Mouse (Mus musculus) A20 (cell line): ENCODE data around the gene Sdhd.
A peak's percentile ranks its signal among the peaks of the same experiment; 100 is the strongest.
"Not testable (repeated sequence)": the region's sequence is repeated elsewhere in the genome, so short reads cannot be mapped to it uniquely, and the experiment has no call there.

Experiments used
- DNase-seq: peaks from one replicate; pipeline ENCODE4 v3.0.0-alpha.2; 2011; ENCODE audit warnings: low read depth, low spot score

The Sdhd gene

DNA sequence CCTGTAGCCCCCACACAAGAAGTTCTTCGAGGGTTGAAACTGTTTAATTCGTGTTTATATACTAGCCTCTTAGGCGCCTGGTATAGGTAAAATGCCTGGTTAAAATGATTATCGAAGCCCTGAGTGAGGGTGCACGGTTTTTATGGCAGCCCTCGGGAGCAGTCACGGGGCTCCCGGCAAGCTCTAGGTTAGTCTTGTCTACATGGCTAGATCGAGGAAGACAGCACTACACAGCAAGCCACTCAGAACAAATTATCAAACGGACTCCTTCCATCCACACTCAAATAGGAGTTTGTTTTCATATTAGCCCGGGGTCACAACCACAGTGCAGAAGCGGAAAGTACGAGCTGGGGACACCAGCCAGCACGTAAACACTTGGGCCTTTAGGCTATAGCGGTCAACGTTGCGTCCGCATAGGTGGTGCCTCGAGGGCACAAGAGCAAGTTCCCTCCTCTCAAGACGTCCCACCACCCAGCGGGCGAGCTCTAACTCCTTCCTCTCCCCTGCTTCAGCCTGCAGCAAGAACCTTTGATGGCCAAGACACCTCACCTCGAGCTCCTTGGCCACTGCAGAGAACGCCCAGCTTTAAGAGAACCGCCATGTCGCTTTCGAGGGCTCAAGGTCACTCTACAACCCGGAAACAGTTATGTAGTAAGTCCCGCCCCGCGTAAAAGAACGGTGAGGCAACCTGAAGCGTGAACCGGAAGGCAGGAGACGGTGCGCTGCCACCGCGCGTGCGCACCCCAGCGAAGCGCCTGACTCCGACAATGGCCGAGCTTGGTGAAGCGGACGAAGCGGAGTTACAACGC lies at the start of gene Sdhd, which contains the start of gene Timm8b:
Gene Sdhd (minus strand): TSS at position 624 of the 809 bp plus-strand sequence.
Gene Timm8b (plus strand): TSS at position 722 of the 809 bp plus-strand sequence.
- peak; percentile 97 for DNase-seq

DNA sequence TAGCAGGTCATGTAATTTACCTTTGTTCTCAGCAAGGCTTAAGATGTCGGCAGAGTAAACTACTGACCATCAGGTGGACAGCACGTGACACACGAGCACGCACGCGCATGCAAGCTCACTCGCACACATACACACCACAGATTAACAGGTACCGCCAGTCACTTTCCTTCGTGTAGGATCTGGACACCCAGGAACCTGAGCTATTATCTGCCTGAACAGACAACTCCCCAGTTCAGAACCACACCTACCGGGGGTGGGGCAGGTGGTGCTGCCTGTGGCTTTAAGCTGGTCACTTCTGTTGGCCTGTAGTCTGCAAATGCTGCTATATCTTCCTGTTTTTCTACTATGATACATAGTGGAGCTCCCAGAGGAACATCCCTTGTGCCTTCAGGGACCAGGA lies 46.9 kb upstream of the Sdhd start:
- DNase-seq: no peak

DNA sequence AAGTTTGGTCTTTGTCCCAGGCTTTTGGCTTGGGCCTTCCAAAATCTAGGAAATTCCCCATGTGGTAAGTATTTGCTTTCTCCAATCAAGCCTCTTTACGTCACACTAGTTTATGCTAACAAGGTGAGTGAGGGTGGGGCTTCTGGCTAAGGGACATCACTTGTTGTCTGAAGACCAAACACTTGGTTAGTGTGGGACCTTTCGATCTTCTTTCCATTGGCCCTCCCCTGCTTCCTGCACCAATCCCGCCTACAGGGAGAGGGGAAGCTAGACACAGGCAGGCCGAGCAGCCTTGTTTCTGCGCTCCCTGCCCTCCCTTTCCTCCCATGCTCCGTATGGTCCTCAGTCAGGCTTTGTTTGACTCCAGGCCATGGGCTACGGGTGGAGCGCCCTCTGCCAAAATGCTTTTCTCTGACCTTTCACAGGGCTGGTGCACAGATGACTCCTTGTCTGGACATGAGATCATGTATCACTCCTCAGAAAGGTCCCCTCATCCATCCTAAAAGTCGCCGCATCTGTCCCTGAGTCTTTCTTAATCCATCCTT lies 43.3 kb upstream of the Sdhd start:
- DNase-seq: no peak

DNA sequence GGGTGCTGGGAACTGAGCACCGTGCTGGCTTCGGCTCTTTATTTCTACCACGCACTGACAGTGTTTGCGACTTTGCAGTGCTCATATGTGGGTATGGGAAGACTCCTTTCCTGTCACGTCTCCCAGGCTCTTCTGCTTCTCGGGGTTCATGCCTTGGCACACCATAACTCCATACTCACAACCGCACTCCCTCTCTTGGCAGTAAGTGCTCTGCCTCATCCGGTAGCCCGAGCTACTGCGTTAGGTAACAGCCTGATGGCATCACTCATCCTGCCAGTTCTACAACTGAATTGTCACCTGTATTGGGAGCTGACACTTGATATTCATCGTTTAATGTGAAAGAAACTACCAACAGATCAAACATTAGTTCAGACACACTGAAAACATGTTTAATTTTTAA lies 30.7 kb upstream of the Sdhd start:
- DNase-seq: no peak

DNA sequence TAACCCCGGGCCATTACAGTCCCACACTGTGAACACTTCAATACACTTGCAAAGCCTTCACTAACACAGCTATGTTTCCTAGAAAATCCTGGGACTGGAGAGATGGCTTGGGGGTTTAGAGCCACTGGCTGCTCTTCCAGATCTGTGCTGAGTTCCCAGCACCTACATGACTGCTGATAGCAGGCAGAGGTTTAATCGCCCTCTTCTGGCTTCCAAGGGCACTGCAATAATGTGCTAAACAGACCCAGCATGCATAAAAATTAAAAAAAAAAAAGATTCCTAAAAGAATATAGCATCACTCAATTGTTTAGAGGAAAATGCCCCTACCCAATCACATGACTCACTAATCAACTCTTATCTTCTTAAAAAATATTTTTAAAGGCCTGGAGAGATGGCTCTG lies 29.4 kb upstream of the Sdhd start:
- peak; percentile 42 for DNase-seq

DNA sequence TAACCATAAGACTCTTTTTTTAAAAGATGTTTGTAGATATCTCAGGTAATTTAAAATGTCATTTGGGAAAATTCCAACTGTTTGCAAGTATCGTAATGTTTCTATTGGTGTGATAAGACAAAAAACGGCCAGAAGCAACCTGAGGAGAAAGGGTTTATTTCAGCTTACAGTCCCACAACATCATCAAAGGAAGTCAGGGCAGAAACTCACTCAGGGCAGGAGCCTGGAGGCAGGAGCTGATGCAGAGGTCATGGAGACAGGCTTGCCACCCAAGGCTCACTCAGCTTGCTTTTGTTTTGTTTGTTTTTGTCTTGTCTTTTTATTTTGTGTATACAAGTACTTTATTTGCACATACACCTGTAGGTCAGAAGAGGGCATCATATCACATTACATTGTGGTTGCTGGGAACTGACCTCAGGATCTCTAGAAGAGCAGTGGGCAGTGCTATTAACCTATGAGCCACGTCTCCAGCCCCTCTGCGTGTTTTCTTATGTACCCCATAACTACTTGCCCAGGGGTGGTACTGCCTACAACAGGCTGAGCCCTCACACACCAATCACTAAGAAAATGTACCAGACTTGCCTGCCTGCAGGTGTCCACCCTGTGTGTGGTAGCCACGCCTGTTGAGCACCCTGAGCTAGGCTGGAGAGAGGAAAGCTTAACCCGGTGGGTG lies 28.5 kb upstream of the Sdhd start:
- peak; percentile 16 for DNase-seq

DNA sequence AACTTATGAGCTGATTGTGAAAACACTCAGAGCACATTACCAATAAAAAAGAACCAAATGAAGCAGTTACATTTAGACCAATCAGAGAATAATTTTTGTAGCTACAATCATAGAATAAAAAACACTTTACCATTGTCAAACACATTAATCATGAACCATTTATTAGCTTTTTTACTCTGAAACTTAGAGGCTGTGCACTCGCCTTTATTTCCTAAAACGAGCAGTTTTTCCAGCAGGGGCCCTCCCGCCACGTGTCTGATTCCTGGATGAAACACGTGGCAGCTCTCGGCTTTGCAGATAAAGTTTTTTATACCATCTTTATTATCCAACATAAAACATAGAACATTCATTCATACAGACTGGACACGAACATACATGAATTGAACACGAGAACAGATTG lies 27.3 kb upstream of the Sdhd start:
- not testable (repeated sequence) for DNase-seq

DNA sequence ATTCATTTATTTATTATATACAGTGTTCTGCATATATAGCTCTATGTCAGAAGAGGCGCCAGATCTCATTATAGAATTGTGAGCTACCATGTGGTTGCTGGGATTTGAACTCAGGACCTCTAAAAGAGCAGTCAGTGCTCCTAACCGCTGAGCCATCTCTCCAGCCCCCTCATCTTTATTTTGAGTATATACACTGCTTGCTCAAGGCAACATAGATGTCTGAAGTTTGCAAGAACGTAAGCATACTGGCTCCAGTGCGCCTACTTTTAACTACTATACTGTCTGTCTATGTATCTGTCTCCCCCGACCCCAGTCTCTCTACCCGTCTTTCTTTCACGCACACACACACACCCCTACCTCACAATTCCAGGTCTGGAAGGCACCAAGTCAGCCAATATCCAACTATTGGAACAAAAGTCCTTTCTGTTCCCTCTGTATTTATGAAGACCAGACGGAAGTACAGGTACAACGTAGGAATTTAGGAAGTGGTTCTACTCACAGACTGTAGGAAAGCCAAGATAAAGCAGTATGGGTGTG lies 14.2 kb upstream of the Sdhd start:
- no peak for DNase-seq

DNA sequence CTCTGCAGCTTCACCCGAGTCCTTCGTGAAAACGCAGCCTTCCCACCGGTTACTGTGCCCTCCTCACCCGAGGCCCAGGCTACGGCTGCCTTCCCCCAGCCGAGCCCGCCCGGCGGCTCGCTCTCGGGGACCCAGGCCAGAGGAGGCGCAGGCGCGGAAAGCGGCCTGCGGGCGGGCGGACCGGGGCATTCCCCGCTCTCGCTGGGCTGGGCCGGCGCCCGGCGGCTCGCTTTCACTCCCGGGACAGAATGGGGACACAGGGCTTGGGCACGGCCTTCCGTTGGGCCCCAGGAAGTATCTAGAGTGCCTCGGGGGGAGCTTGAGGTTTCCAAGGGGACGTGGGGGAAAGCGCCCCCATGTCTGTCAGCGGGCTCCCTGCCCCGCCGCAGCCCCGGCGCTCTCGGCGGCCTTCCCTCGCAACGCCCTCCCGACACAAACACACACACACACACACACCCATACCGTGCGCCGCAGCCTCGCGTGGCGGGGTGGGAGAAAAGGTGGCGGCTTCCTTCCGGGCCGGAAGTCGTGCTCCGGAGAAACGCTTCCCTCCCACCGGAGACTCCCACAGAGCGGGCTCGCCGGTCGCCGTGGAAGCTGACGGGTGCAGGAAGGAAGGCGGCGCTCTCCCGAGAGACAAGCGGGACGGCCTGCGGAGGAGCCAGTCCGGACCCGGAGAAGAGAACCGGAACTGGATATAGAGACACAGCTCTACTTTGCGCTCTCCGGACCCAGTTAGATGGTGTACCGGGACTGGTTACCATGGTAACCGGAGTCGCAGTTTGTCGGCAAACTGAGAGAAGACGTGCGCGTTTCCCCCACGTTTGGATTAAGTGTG lies 13.4 kb upstream of the Sdhd start, which contains the start of the genes Pih1d2 and Nkapd1:
Gene Pih1d2 (plus strand): TSS at position 556 of the 838 bp plus-strand sequence.
Gene Nkapd1 (minus strand): TSS at position 699 of the 838 bp plus-strand sequence.
- DNase-seq: peak; percentile 96

DNA sequence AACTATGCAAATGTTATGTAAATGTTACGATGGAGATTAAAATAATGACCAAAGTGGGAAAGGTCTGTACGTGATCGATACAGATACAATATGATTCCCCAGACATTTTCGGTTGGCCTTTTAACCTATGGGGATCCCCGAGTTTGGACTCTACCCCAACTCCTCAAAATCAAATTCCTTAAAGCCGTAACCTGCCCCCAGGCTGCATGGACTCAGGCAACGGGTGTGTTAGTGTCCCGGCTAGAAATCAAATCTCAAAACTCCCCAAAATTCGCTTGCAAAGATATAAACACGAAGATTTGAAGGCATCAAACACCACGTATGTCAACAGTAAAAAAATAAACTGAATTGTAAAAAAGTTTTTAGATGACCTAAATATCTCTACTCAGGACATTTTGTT lies 12.5 kb upstream of the Sdhd start:
- DNase-seq: peak; percentile 37

DNA sequence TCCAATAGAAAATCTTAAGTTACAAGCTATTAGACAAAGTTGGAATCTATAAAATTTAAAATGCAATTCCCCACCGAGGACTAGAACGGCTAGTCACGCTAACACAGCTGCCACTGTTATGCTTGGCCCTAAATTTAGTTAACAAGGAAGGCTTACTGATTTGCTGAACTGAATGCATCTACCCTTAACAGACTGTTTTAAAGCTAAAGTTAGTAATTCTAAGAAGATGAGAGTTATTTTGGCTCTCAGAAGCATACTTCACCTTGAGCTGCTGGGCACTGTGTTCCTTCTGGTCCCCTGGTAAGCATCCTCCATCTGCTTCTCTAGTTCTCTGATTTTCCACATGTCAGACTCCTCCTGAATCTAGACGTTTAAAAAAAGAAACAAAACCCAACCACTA lies 8.5 kb upstream of the Sdhd start:
- no peak for DNase-seq

DNA sequence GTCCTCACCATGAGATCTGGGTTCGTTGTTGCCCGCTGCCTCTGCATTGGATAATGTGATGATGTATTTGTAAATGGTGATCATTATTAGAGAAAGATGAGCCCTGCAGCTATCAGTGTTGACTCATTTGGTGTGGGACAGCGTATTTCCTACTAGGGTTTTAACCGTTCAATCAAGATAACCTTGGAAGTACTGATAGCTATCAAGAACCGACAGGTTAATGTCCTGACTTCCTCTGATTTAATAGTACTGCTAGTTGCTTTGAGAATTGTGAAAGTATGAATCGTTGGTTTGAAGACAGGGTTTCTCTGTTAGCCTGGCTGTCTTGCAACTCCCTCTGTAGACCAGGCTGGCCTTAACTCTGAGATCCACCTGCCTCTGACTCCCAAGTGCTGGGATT lies 726 bp upstream of the Sdhd start:
- no peak for DNase-seq

DNA sequence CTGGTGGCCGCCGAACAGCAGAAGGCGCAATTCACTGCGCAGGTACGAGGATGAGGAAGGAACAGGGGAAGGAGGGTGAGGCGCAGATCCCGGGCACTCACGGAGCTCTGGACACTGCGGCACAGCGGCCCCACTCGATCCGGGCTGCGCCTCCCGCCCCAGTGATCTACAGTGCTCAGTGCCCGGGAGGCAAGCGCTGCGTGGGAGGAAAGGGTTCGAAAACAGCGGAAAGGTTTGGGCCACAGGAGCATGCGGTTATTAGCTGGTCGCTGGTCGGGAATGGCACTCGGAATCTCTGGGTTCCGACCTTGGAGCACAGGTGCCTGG lies 349 bp upstream of the Sdhd start:
- no peak for DNase-seq

DNA sequence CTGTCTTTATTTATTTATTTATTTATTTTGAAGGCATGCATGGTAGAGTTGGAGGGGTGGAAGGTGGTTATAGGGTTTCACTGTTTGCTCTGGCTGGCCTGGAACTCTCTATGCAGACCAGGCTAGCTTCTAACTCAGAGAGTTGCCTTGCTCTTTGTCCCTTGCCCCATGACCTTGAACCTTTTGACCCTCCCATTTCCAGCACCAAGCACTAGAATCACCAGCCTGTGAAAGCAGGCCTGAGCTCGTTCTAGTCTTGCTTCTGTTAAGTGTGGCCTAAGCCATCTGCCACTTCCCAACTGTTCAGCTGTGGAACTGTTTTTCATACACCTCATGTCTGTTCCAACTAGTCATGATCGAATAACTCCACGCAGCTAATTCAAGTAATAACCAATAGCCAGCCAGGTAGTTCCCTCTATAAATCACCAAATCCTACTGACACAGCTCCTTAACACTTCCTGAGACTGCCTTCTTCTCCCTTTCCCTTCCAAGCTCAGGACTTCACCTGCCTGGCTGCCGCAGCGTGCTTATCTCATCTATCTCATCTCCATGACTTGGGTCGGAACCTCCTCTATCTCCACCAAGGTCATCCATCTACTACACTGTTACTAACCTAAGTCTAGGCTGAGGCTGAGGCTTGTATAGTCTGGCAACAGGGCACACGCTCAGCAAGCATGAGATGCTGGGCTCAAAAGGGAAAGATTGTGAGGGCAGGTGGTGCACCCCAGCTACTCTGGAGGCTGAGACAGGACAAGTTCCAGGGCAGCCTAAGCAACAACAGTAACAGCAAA lies 1.4 kb downstream of the Sdhd start:
- DNase-seq: peak; percentile 34

DNA sequence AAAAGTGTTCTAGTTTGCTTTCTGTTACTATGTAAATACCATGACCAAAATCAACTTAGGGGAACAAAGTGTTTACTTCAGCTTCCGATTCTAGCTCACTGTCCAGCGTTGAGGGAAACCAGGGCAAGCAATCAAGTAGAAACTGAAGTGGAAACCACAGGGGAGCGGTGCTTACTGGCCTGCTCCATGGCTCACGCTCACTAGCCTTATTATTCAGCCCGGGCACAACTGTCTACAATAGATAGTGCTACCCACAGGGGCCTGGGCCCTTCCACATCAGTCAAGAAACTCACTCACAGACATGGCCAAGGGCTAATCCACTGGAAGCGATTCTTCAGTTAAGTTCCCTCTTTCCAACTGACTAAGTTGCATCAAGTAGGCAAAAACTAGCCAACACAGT lies 2.1 kb downstream of the Sdhd start:
- DNase-seq: peak; percentile 57

DNA sequence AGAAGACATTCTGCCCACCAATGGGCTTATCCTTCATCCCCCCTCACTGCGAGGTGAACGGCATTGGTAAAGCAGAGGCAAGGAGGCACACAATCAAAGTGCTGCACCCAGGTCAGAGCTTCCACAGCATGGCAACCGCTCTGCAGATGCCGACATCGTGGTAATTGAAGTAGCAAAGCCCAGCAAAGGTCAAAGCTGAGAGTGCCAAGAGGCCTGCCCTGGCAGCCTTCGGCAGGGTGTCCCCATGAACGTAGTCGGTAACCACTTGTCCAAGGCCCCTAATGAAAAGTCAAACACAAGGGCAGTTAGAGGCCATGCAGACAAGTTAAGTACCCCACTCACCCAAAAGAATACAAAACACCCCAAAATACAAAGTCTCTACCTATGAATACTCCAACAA lies 6.6 kb downstream of the Sdhd start:
- DNase-seq: no peak

DNA sequence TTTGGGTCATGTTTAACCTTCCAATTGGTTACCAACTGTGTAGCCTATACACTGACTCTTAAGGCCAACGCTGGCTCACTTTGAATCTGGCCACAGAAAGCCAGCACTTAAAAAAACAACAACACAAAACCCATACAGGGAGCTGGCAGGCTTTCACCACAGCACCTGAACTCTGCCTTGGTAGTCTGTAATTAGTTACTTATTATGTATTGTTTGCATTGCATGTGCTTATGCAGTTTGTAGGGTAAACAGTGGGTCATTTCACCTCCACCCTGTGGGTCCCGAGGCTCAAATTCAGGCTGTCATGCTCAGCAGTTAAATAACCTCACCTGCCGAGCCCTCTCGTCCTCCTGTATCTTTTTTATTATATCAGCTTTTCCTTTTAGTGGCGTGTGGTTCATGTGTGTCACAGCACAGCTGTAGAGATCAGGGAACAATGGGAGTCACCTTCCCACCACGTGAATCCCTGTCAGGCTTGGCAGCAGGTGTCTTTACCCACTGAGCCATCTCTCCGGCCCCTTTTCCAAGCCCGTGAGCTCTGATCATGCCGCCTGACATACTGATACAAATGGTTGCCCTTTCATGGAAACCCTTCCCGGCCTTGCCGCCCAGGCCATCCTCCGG lies 8.7 kb downstream of the Sdhd start:
- no peak for DNase-seq

DNA sequence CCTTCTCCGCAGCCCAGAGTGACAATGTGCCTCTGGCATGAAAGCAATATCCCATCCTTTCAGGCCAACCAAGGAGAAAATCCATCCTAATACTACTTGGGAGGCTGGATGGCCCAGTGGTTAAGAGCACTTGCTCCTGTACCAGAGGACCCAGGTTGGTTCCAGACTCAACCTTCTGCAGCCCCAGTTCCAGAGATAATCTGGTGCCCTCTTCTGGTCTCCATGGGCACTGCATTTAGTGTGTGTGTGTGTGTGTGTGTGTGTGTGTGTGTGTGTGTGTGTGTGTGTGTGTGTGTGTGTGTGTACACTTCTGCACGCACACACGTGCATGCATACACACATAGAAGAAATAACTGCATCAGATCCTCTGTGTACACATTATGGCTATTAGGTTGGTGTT lies 10.1 kb downstream of the Sdhd start:
- DNase-seq: peak; percentile 72

DNA sequence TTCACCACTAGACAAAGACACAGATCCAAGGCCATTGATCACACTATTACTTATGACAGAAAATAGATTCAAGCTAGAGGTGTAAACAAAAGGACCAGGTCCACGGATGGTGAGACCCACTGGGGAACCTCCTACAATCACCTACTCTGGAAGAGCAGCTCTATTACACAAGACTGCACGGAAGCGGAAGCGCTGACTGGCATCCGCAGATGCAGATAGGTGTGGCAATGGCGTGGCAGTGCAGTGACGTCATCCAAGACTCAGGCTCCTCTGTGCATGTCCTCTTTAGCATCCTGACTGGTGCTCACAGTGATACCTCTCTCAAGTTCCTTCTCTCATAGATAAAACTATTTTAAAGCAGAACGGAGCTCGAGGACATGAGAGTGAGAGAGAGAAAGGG lies 10.7 kb downstream of the Sdhd start:
- DNase-seq: no peak

DNA sequence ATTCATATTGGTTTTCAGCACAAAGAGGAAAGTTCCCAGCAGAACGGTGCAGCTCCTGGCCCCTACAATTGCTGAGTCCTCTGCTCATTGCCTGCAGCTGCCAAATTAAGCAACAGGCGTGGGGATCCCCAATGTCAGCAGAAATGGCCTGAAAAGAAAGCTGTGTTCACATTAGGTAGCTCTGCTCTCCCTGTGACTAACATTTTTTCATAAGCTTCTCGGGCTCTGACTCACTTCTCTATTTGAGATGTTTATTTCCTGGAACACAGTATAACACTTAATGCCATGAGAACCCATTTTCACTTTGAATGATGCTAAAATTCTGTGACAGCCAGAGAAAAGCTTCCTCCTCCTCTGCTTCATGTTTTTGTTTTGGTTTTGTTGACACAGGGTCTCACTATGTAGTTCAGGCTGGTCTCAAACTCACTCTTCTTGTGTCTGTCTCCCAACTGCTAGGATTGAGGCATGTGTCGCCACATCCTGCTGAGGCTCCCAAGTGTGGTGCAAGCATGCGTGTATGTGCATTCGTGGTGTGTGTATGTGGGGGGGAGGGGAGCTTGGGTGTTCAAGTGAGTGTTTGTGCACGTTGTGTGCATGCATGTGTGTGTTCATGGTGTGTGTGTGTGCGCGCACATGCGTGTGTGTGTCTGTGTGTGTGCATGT lies 12.6 kb downstream of the Sdhd start:
- DNase-seq: peak; percentile 56
